Mouse (Mus musculus): ENCODE measurements around the gene Cngb1. TPM values are rescaled to one million over a fixed set of nuclear protein-coding genes. Genes with fewer than 3 reads are reported as not detected.

Cngb1 gene
- polyA plus RNA-seq, 1 experiment from 2014 or later: 0.12 TPM

GRCm38 (mm10) chr8:95191497-95192175 is 114.7 kb downstream of the Cngb1 start:
- ATAC-seq (ENCODE audit: insufficient read depth): no peak
- no peak overlapping the region for H3K4me3 ChIP-seq (replicated peaks)

More at GRCm38 (mm10) chr8:95191497-95192175, 114.7 kb downstream of the Cngb1 start:
- WGBS (ENCODE audit: insufficient replicate concordance): 66% methylated on average over 9 of the region's 9 CpGs
- Histone ChIP-seq H3K36me3 (replicated peaks) (no peaks in the 10 kb centered on the region), H3K4me1 (replicated peaks) (0 out of 2 replicates have a peak, but pooled peaks cover 5% of the 10 kb centered on the region), H3K9ac (no peak overlapping the region), H3K27me3 (no peaks in the 10 kb centered on the region), H3K4me2 (no peak overlapping the region), H3K9me3 (replicated peaks) (no peaks in the 10 kb centered on the region), H3K27ac (replicated peaks) (no peak overlapping the region)

Other genes with a start within 250 kb of the Cngb1 start
- gene Katnb1, start 225.4 kb downstream of the Cngb1 start, polyA plus RNA-seq (2015; fragmentation: Nextera tagmentation; extraction: Ambion mirVana): 9.6 and 12.0 TPM in 2 replicates
- gene Kifc3, start 103.8 kb downstream of the Cngb1 start, polyA plus RNA-seq (2015; fragmentation: Nextera tagmentation; extraction: Ambion mirVana): 5.3 and 6.8 TPM in 2 replicates
- not detected in 2 replicates for gene Tepp, start 4.0 kb upstream of the Cngb1 start, polyA plus RNA-seq (2015; fragmentation: Nextera tagmentation; extraction: Ambion mirVana)
- 0.89 and 1.2 TPM in 2 replicates for gene Zfp319, start 25.4 kb upstream of the Cngb1 start, polyA plus RNA-seq (2015; fragmentation: Nextera tagmentation; extraction: Ambion mirVana)
- gene Usb1, start 25.7 kb upstream of the Cngb1 start, polyA plus RNA-seq (2015; fragmentation: Nextera tagmentation; extraction: Ambion mirVana): 11.4 and 11.7 TPM in 2 replicates
- gene Mmp15, start 45.7 kb upstream of the Cngb1 start, polyA plus RNA-seq (2015; fragmentation: Nextera tagmentation; extraction: Ambion mirVana): 1.1 and 1.2 TPM in 2 replicates
- 28.2 and 31.5 TPM in 2 replicates for gene Cfap20, start 128.3 kb upstream of the Cngb1 start, polyA plus RNA-seq (2015; fragmentation: Nextera tagmentation; extraction: Ambion mirVana)
- 3.9 and 4.3 TPM in 2 replicates for gene Csnk2a2, start 183.5 kb upstream of the Cngb1 start, polyA plus RNA-seq (2015; fragmentation: Nextera tagmentation; extraction: Ambion mirVana)
- gene Ccdc113, start 227.5 kb upstream of the Cngb1 start, polyA plus RNA-seq (2015; fragmentation: Nextera tagmentation; extraction: Ambion mirVana): not detected in 2 replicates